Mouse (Mus musculus) kidney, embryonic 15.5 days (tissue): ENCODE measurements around the gene Herc4. TPM values are rescaled to one million over a fixed set of nuclear protein-coding genes. Genes with fewer than 3 reads are reported as not detected.
A peak's percentile ranks its signal among the peaks of the same experiment; 100 is the strongest.

Source experiments
- ATAC-seq: fragments of 200-750 bp; cut with Nextera tagmentation; replicated peaks from 2 replicates; pipeline ENCODE4 v1.8.0; 2017; ENCODE audit warnings: moderate TSS enrichment; ENCODE audit not compliant: low FRiP score
- H3K27ac ChIP-seq: fragments of 300-500 bp; sonication (generic); 2 replicates; pipeline ENCODE4 v1.5.1; 2015; ENCODE audit warnings: mild to moderate bottlenecking, inconsistent platforms
- H3K27me3 ChIP-seq: fragments of 300-500 bp; sonication (generic); 2 replicates; pipeline ENCODE4 v1.6.1; 2015; ENCODE audit warnings: inconsistent platforms
- H3K36me3 ChIP-seq: fragments of 300-500 bp; sonication (generic); 2 replicates; pipeline ENCODE4 v1.6.1; 2015; ENCODE audit warnings: inconsistent platforms
- H3K4me1 ChIP-seq: fragments of 300-500 bp; sonication (generic); 2 replicates; pipeline ENCODE4 v1.6.1; 2015; ENCODE audit warnings: inconsistent platforms
- H3K4me2 ChIP-seq: fragments of 300-500 bp; sonication (generic); 2 replicates; pipeline ENCODE4 v1.6.1; 2015; ENCODE audit warnings: moderate library complexity, mild to moderate bottlenecking, inconsistent platforms
- H3K4me3 ChIP-seq: fragments of 300-500 bp; sonication (generic); replicated peaks from 2 replicates; pipeline ENCODE4 v1.5.1; 2015; ENCODE audit warnings: mild to moderate bottlenecking, inconsistent platforms
- H3K9ac ChIP-seq: fragments of 300-500 bp; sonication (generic); 2 replicates; pipeline ENCODE4 v1.6.1; 2015; ENCODE audit warnings: mild to moderate bottlenecking, inconsistent platforms
- H3K9me3 ChIP-seq: fragments of 300-500 bp; sonication (generic); replicated peaks from 2 replicates; pipeline ENCODE4 v1.6.1; 2016; ENCODE audit warnings: inconsistent platforms
- WGBS: fragments of 180-500 bp; shearing (Covaris S2); methylation state at CpG from one replicate; pipeline ENCODE4 v1.1.7; 2015; ENCODE audit warnings: mixed read lengths; 5-methylcytosine and 5-hydroxymethylcytosine counted together
- polyA plus RNA-seq: library from polyadenylated mRNA; unstranded; fragments of >200 nt; fragmentation: Nextera tagmentation; extraction: Ambion mirVana; gene quantifications from 2 replicates; pipeline ENCODE4 v1.2.1, GENCODE M21; 2015

Herc4 gene
- polyA plus RNA-seq, 1 experiment from 2014 or later: 40.2 TPM

GRCm38 (mm10) chr10:63235889-63236288, 7.7 kb upstream of the Herc4 start:
- Histone ChIP-seq H3K36me3 (no peaks in the 10 kb centered on the region), H3K27me3 (no peaks in the 10 kb centered on the region), H3K4me1 (no peaks in the 10 kb centered on the region), H3K9ac (no peak overlapping the region), H3K9me3 (no peaks in the 10 kb centered on the region), H3K27ac (no peak overlapping the region), H3K4me3 (no peak overlapping the region), H3K4me2 (no peak overlapping the region)
- ATAC-seq: no peak
- WGBS: 70% methylated on average over 8 of the region's 8 CpGs

- Histone ChIP-seq H3K9me3 (no peaks in the 10 kb centered on the region), H3K27ac (no peak overlapping the region), H3K27me3 (no peaks in the 10 kb centered on the region), H3K36me3 (no peaks in the 10 kb centered on the region), H3K4me1 (no peaks in the 10 kb centered on the region), H3K4me3 (no peak overlapping the region), H3K4me2 (no peak overlapping the region), H3K9ac (no peak overlapping the region)
- no peak for ATAC-seq
- 96% methylated on average over 6 of the region's 6 CpGs for WGBS
Measured at GRCm38 (mm10) chr10:63236663-63237062, 6.9 kb upstream of the Herc4 start.

- H3K27me3 ChIP-seq: no peaks in the 10 kb centered on the region
- no peak overlapping the region for H3K27ac ChIP-seq
- H3K9ac ChIP-seq: no peak overlapping the region
- ATAC-seq: no peak
- no peak overlapping the region for H3K4me2 ChIP-seq
- WGBS: 49% methylated on average over 2 of the region's 2 CpGs
- no peaks in the 10 kb centered on the region for H3K36me3 ChIP-seq
- no peaks in the 10 kb centered on the region for H3K4me1 ChIP-seq
- no peaks in the 10 kb centered on the region for H3K9me3 ChIP-seq
- H3K4me3 ChIP-seq: no peak overlapping the region
Measured at GRCm38 (mm10) chr10:63237206-63237605, 6.4 kb upstream of the Herc4 start.

- Histone ChIP-seq H3K4me3 (no peak overlapping the region), H3K4me2 (no peak overlapping the region), H3K27ac (no peak overlapping the region), H3K9me3 (no peaks in the 10 kb centered on the region), H3K9ac (no peak overlapping the region), H3K36me3 (no peaks in the 10 kb centered on the region), H3K4me1 (peaks cover 7% of the 10 kb centered on the region), H3K27me3 (no peaks in the 10 kb centered on the region)
- ATAC-seq: no peak
- WGBS: 74% methylated on average over 4 of the region's 4 CpGs
Measured at GRCm38 (mm10) chr10:63238090-63238489, 5.5 kb upstream of the Herc4 start.

GRCm38 (mm10) chr10:63239848-63240247, 3.8 kb upstream of the Herc4 start:
- no peak overlapping the region for H3K4me3 ChIP-seq
- no peak overlapping the region for H3K27ac ChIP-seq
- no peaks in the 10 kb centered on the region for H3K36me3 ChIP-seq
- H3K9me3 ChIP-seq: no peaks in the 10 kb centered on the region
- WGBS: 85% methylated on average over 2 of the region's 2 CpGs
- ATAC-seq: no peak
- H3K9ac ChIP-seq: no peak overlapping the region
- no peak overlapping the region for H3K4me2 ChIP-seq
- H3K27me3 ChIP-seq: no peaks in the 10 kb centered on the region
- H3K4me1 ChIP-seq: peaks cover 7% of the 10 kb centered on the region

GRCm38 (mm10) chr10:63240868-63241271, 2.7 kb upstream of the Herc4 start:
- Histone ChIP-seq H3K4me1 (peaks cover 7% of the 10 kb centered on the region), H3K4me3 (no peak overlapping the region), H3K9me3 (no peaks in the 10 kb centered on the region), H3K4me2 (no peak overlapping the region), H3K9ac (no peak overlapping the region), H3K27me3 (no peaks in the 10 kb centered on the region), H3K27ac (no peak overlapping the region), H3K36me3 (no peaks in the 10 kb centered on the region)
- no peak for ATAC-seq
- 67% methylated on average over 2 of the region's 2 CpGs for WGBS

GRCm38 (mm10) chr10:63242798-63243435, 693 bp upstream of the Herc4 start:
- H3K4me2 ChIP-seq: peak overlapping the region; percentile 64
- peaks cover 7% of the 10 kb centered on the region for H3K4me1 ChIP-seq
- H3K27me3 ChIP-seq: no peaks in the 10 kb centered on the region
- H3K27ac ChIP-seq: peak overlapping the region; percentile 54; the same call in 1 of the 2 replicates
- no peaks in the 10 kb centered on the region for H3K9me3 ChIP-seq
- peak overlapping the region; percentile 44 for H3K9ac ChIP-seq
- 26% methylated on average over 12 of the region's 12 CpGs for WGBS
- 0 out of 2 replicates have a peak, but pooled peaks cover 3% of the 10 kb centered on the region for H3K36me3 ChIP-seq
- no peak for ATAC-seq
- peak overlapping the region; percentile 61 for H3K4me3 ChIP-seq

GRCm38 (mm10) chr10:63244055-63244671, 553 bp downstream of the Herc4 start:
- 0% methylated on average over 41 of the region's 41 CpGs for WGBS

GRCm38 (mm10) chr10:63244746-63245145, 1.1 kb downstream of the Herc4 start:
- peak overlapping the region; percentile 78 for H3K9ac ChIP-seq

More at GRCm38 (mm10) chr10:63244055-63244671, 553 bp downstream of the Herc4 start:
- Histone ChIP-seq H3K4me1 (peaks cover 7% of the 10 kb centered on the region), H3K27ac (peak overlapping the region; percentile 99), H3K9ac (peak overlapping the region; percentile 78), H3K27me3 (no peaks in the 10 kb centered on the region), H3K4me3 (peak overlapping the region; percentile 61), H3K36me3 (0 out of 2 replicates have a peak, but pooled peaks cover 3% of the 10 kb centered on the region), H3K9me3 (no peaks in the 10 kb centered on the region), H3K4me2 (peak overlapping the region; percentile 58)
- peak; percentile 87 for ATAC-seq

GRCm38 (mm10) chr10:63245846-63246245, 2.2 kb downstream of the Herc4 start:
- Histone ChIP-seq H3K4me2 (no peak overlapping the region), H3K9me3 (no peaks in the 10 kb centered on the region), H3K27ac (no peak overlapping the region), H3K4me3 (no peak overlapping the region), H3K9ac (no peak overlapping the region), H3K27me3 (no peaks in the 10 kb centered on the region), H3K4me1 (peaks cover 7% of the 10 kb centered on the region), H3K36me3 (peaks cover 15% of the 10 kb centered on the region)
- ATAC-seq: no peak
- 97% methylated on average over 3 of the region's 3 CpGs for WGBS

More at GRCm38 (mm10) chr10:63244746-63245145, 1.1 kb downstream of the Herc4 start:
- H3K27me3 ChIP-seq: no peaks in the 10 kb centered on the region
- peaks cover 7% of the 10 kb centered on the region for H3K4me1 ChIP-seq
- peak overlapping the region; percentile 61 for H3K4me3 ChIP-seq
- peak overlapping the region; percentile 99 for H3K27ac ChIP-seq
- no peak for ATAC-seq
- 14% methylated on average over 5 of the region's 5 CpGs for WGBS
- H3K4me2 ChIP-seq: peak overlapping the region; percentile 58
- H3K9me3 ChIP-seq: no peaks in the 10 kb centered on the region
- peaks cover 5% of the 10 kb centered on the region; the same call in 1 of the 2 replicates for H3K36me3 ChIP-seq

- no peak overlapping the region for H3K27ac ChIP-seq
- 85% methylated on average over 7 of the region's 7 CpGs for WGBS
- no peaks in the 10 kb centered on the region for H3K9me3 ChIP-seq
Measured at GRCm38 (mm10) chr10:63247457-63247856, 3.8 kb downstream of the Herc4 start.

GRCm38 (mm10) chr10:63248421-63248820, 4.8 kb downstream of the Herc4 start:
- 93% methylated on average over 6 of the region's 6 CpGs for WGBS
- Histone ChIP-seq H3K27me3 (no peaks in the 10 kb centered on the region), H3K27ac (no peak overlapping the region), H3K4me3 (no peak overlapping the region), H3K36me3 (peaks cover 29% of the 10 kb centered on the region), H3K4me1 (no peaks in the 10 kb centered on the region), H3K4me2 (no peak overlapping the region), H3K9me3 (no peaks in the 10 kb centered on the region), H3K9ac (no peak overlapping the region)
- ATAC-seq: no peak

More at GRCm38 (mm10) chr10:63247457-63247856, 3.8 kb downstream of the Herc4 start:
- H3K4me3 ChIP-seq: no peak overlapping the region
- H3K4me1 ChIP-seq: peaks cover 7% of the 10 kb centered on the region
- H3K27me3 ChIP-seq: no peaks in the 10 kb centered on the region
- ATAC-seq: no peak
- no peak overlapping the region for H3K9ac ChIP-seq
- H3K36me3 ChIP-seq: peaks cover 21% of the 10 kb centered on the region
- H3K4me2 ChIP-seq: no peak overlapping the region
